Mouse (Mus musculus): ENCODE results near the gene Szt2.
A peak's percentile ranks its signal among the peaks of the same experiment; 100 is the strongest.

Gene Szt2

DNA sequence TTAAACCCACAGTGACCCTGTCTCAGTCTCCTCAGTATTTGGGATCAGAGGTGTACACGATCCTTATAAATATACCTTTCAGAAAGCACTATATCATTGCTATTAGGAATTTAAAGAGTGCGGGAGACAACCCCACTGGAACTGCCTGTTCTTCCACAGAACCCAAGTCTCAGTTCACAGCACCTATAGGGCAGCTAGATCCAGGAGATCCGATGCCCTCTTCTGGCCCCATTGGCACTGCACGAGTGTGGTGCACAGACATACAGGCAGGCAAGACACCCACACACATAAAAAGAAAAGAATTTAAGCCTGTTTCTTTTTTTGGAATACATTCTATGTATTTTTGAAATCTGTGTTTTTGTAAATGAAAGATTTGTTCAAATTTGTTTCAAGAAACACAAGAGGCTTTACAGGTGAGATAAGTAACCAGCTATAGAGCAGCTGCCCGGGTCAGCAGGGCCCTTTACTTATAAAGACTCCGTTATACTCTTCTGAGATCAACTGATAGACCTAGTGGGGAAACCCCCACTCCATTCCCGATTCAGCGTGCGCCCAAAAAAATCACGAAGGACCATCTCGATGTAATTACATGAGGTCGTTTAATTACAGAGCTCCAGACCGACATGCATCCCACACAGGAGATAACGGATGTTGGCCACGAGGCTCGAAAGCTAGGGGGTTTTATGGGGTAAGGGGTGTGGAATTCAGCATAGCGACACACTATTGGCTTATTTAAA lies 50.7 kb downstream of the Szt2 start:
- DNase-seq (ENCODE audit: low spot score in 2 of 2), result no peak

- no peak for DNase-seq (ENCODE audit: low spot score in 2 of 2)
Measured at GRCm38 (mm10) chr4:118357504-118357903, 51.6 kb downstream of the Szt2 start.

GRCm38 (mm10) chr4:118356738-118357137 lies 52.3 kb downstream of the Szt2 start:
- no peak for DNase-seq (ENCODE audit: low spot score in 2 of 2)

DNA sequence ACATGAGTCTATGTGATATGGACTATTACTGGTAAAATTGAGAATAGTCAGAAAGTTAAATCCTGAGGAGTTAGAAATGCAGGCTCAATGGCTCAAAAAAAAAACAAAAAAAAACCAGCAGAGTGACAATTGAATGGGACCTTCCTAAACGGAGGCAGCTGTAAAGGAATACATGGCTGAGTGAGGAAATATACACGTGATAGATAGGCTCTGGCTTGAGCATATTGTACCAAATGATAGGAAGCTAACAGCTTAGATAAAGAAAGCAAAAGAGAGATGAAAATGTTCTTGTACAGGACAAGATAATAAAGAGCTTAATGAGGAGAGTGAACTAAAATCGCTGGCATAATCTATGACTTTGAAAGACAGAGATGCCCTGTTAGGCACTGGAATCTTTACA lies 54.8 kb downstream of the Szt2 start:
- no peak for DNase-seq (ENCODE audit: low spot score in 2 of 2)

DNA sequence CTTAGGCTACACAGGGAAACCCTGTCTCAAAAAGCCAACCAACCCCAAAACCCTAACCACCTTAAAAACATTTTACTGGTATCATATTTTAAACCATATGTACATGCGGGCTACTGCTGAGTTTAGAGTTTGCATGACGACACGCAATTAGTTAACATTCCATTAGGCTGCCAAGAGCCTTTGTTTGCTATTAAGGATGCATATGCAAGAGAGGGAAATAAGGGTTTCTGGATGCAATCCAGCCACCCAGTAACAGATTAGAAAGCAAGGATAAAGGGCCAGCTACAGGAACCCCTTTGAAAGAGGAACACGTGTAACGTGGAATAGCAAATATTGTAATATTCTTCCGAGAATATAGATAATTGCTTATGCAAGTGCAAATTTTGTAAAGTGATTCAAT lies 55.4 kb downstream of the Szt2 start:
- no peak for DNase-seq (ENCODE audit: low spot score in 2 of 2)

GRCm38 (mm10) chr4:118351828-118352227 lies 57.2 kb downstream of the Szt2 start:
- no peak for DNase-seq (ENCODE audit: low spot score in 2 of 2)

DNA sequence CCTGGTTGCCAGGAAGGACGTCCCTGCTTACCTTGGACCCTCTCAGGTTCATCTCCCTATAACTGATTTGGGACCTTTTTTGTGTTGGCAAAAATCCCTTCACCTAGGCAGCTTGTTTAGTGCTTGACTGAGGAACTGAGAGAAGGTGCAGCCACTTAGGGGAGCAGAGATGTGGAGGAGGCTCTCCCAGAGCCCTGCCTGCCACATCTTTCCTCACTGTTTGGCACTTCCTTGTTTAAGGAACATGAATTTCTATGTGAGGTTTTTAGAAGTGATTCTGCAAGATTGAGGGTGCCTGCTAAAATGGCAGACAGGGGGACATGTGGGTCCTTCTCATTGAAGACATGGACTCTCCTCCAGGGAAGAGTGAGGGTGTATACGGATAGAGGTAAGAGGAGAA lies 58.2 kb downstream of the Szt2 start:
- DNase-seq (ENCODE audit: low spot score in 2 of 2), result no peak

GRCm38 (mm10) chr4:118347529-118348309 lies 61.4 kb downstream of the Szt2 start:
- no peak for DNase-seq (ENCODE audit: low spot score in 2 of 2)

- no peak for DNase-seq (ENCODE audit: low spot score in 2 of 2)
Measured at GRCm38 (mm10) chr4:118341447-118341846, 67.6 kb downstream of the Szt2 start.

- peak in 1 of 2 experiments; percentile 42 for DNase-seq (ENCODE audit: low spot score in 2 of 2)
Measured at GRCm38 (mm10) chr4:118336658-118337057, 72.4 kb downstream of the Szt2 start.

GRCm38 (mm10) chr4:118335991-118336390 lies 73.1 kb downstream of the Szt2 start:
- no peak for DNase-seq (ENCODE audit: low spot score in 2 of 2)

DNA sequence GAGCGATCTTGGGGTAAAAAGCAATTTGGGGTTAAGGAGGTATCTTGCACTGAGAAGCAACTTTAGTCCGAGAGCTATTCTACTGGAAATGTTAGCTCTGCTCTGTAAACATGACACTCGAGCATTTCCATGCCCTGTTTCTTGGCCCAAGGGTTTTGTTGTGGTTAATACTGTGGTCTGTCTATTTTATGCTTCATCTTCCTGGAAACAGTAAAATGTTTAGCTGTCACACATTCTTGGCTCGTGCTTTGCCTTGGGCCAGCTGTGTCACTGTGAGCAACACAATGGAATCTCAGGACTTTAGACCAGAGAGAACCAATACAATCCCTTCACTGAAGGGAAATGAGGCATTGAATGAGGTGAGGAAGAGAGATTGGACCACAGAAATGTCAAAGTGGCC lies 77.3 kb downstream of the Szt2 start:
- DNase-seq (ENCODE audit: low spot score in 2 of 2), result no peak

- no peak for DNase-seq (ENCODE audit: low spot score in 2 of 2)
Measured at GRCm38 (mm10) chr4:118326476-118326875, 82.6 kb downstream of the Szt2 start.

DNA sequence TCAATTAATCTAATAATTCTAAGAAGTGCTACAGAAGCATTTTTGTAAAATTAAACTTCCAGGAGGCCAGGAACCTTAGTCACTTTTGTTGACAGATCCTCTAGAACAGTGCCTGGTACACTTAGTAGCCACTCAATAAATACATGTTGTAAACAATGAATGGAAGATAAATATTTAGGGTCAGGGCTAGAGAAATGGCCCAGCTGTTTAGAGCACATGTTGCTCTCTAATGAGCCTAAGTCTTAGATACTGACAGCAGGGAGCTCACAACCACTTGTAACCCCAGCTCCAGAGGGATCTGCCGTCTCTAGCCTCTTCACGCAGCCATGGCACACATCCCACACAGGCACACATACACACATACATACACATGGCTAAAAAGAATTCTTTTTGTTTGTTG lies 88.4 kb downstream of the Szt2 start:
- DNase-seq (ENCODE audit: low spot score in 2 of 2), result no peak

- DNase-seq (ENCODE audit: low spot score in 2 of 2), result no peak
Measured at GRCm38 (mm10) chr4:118319706-118320344, 89.2 kb downstream of the Szt2 start.

DNA sequence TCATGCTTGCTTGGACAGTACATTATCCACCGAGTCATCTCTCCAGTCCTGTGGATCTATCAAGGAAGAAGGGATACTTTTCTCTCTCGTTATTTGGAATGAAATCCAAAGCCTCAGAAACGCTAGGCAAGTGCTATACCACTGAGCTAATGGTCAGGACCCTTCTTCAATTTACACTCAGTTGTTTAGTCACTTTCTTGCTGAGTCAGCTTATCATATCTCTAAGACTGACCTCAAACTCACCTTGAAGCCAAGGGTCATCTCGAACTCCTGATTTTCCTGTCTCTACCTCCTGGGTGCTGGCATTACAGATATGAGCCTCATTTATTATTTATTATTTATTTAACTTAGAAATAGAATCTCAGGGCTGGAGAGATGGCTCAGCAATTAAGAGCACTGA lies 92.4 kb downstream of the Szt2 start:
- DNase-seq (ENCODE audit: low spot score in 2 of 2), result no peak

DNA sequence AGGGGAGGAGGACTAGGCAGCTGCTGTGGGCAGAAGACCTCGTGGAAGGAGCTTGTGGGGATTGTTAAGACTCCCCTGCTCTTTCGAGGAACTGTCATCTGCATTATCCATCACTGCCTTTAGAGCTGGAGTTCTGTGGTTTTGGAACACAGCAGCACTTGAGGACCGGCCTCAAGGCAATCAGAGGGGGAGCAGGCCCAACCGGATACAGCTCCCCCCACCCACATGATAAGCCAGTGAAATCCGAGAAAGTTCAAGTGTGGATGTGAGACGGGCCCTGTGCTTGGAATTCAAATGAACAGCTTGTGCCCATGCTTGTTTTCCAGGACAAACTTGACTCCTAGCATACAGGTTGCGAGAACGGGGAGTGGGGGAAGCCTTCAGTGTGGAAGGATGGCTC lies 93.8 kb downstream of the Szt2 start:
- no peak for DNase-seq (ENCODE audit: low spot score in 2 of 2)

All from spleen, postnatal 14 days (tissue).